Mouse (Mus musculus) brain, embryonic 14.5 days (tissue): ENCODE results near the gene Ctcf.

Experiments used
- CTCF ChIP-seq: fragments of 200-500 bp; IDR thresholded peaks from 2 replicates; pipeline ENCODE4 v1.5.1; 2012; ENCODE audit warnings: inconsistent platforms, mild to moderate bottlenecking, moderate library complexity, borderline replicate concordance; ENCODE audit not compliant: insufficient read depth, insufficient read length; ENCODE audit errors: extremely low read depth
- POLR2A ChIP-seq: fragments of 200-500 bp; IDR thresholded peaks from 2 replicates; pipeline ENCODE4 v1.6.1; 2012; ENCODE audit warnings: mild to moderate bottlenecking, inconsistent platforms, borderline replicate concordance; ENCODE audit not compliant: poor library complexity, insufficient read depth, insufficient read length, severe bottlenecking; ENCODE audit errors: extremely low read depth

DNA sequence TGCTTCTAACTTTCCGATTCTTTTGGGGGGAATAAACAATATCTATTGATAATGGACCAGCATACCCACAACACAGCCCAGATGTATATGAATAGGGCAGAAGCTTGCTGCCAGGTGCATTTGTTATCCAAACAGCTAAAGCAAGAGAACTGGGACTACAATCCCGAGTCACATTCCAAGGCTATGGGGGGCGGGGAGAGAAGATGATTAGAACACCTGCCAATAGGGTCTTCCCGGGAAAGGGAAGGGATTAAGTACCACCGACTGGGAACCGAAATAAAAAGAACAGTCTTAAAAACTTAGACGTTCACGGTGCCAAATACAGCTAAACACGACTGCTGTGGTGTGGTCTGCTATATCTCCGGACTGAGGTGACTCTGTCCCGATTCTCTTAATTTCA, 887 bp upstream of the Ctcf start:
- TF ChIP-seq POLR2A (no peak), CTCF (no peak)
